Mouse (Mus musculus) lung, adult 2 months (tissue): ENCODE data around the gene Ckap5. TPM values are rescaled to one million over a fixed set of nuclear protein-coding genes. Genes with fewer than 3 reads are reported as not detected.
"Not testable (repeated sequence)": the region's sequence is repeated elsewhere in the genome, so short reads cannot be mapped to it uniquely, and the experiment has no call there.

Experiments used
- DNase-seq: peaks from one replicate; pipeline ENCODE4 v3.0.0; 2022
- H3K4me1 ChIP-seq: fragments of 200-500 bp; 2 replicates; pipeline ENCODE4 v1.6.1; 2011; ENCODE audit warnings: low read length; ENCODE audit not compliant: control insufficient read depth, insufficient read depth
- H3K4me3 ChIP-seq: fragments of 200-500 bp; replicated peaks from 2 replicates; pipeline ENCODE3; 2011; ENCODE audit warnings: low read depth, mild to moderate bottlenecking, control low read depth, low read length; ENCODE audit errors: extremely low read depth
- CTCF ChIP-seq: fragments of 200-500 bp; IDR thresholded peaks from 2 replicates; pipeline ENCODE4 v1.5.1; 2011; ENCODE audit warnings: mild to moderate bottlenecking, low read length, control low read depth; ENCODE audit not compliant: insufficient read depth
- POLR2A ChIP-seq: fragments of 200-500 bp; IDR thresholded peaks from 2 replicates; pipeline ENCODE4 v1.6.1; 2011; ENCODE audit warnings: low read depth, mild to moderate bottlenecking, control low read depth, low read length, borderline replicate concordance; ENCODE audit errors: extremely low read depth
- WGBS: fragments of 180-500 bp; shearing (Covaris S2); methylation state at CpG from one replicate; pipeline ENCODE4 v1.1.7; 2018; 5-methylcytosine and 5-hydroxymethylcytosine counted together
- polyA plus RNA-seq: library from polyadenylated mRNA; depleted of rRNA; stranded (reverse); fragments of >200 nt; gene quantifications from 2 replicates; pipeline ENCODE4 v1.2.3, GENCODE M21; 2012

Gene Ckap5
- polyA plus RNA-seq, 1 experiment, result 9.1 TPM

DNA sequence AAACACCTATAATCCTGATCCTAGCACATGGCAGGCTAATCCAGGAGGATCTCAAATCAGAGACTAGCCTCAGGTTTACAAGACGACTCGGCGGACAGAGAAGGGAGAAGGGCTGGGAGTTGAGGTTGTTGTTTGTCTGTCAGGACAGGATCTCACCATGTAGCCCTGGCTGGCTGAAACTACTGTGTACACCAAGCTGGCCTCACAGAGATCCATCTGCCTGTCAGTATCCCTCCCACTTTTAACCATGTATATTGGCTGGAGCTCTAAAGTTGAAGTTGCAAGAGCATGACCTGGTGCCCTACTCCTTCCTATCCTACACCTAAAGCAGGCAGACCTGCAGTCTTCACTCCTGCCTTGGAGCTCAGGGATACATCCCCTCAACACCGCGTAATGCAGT lies 95.8 kb downstream of the Ckap5 start:
- WGBS, result 92% methylated on average over 5 of the region's 5 CpGs
- H3K4me1 ChIP-seq, result no peaks in the 10 kb centered on the region

DNA sequence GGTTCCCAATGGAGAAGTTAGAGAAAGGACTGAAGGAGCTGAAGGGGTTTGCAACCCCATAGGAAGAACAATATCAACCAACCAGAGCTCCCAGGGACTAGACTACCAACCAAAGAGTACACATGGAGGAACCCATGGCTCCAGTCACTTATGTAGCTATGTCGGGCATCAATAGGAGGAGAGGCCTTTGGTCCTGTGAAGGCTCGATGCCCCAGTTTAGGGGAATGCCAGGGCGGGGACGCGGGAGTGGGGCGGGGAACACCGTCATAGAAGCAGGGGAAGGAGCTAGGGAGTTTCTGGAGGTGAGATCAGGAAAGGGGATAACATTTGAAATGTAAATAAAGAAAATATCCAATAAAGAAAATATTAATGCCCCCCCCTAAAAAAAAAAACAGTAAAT lies 96.8 kb downstream of the Ckap5 start:
- H3K4me3 ChIP-seq, H3K4me1 ChIP-seq, DNase-seq: not testable (repeated sequence)
- WGBS, result 90% methylated on average over 7 of the region's 7 CpGs

More for the DNA sequence above, 95.8 kb downstream of the Ckap5 start:
- H3K4me3 ChIP-seq, result no peak overlapping the region
- DNase-seq, result no peak
- TF ChIP-seq CTCF, result no peak
- no peak for TF ChIP-seq POLR2A

DNA sequence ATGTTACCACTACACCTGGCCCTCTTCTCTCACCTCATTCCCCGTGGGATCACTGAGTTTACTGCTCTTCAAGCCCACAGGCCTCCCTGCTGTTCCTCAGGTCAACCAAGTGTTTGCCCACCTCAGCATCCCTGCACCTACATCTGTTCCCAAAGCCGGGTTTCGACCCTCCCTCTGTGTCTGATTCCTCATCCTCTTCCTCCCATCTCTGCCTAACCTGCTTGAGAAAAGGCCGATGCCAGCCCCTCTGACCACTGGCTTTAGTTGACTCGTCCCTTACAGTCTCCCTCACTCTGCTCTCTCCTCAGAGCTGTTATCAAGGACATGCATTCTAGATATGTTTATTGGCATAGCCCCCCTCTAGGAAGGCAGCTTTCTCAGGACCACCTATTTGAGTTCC lies 100.9 kb downstream of the Ckap5 start:
- no peak for DNase-seq
- no peaks in the 10 kb centered on the region for H3K4me1 ChIP-seq
- no peak overlapping the region for H3K4me3 ChIP-seq
- WGBS, result 71% methylated on average over 5 of the region's 5 CpGs
- no peak for TF ChIP-seq CTCF
- no peak for TF ChIP-seq POLR2A

DNA sequence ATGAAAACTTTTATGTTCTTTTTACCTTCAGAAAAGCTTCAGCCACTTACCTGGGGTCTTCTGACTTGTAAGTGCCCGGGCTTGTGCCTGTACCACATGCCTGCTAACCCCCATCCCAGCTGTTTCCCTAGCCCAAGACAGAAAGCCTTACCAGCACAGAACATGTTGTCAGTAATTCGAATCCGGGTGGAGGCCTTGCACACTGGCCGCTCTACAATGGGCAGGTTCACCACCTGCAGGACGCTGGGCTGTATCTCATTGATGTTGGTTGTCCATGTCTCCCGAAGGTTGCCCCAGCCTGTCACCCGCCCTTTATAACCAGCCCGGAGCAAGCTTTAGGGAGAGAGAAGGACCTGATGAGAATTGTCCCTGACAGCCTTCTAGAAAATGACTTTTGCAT lies 101.6 kb downstream of the Ckap5 start:
- WGBS, result 89% methylated on average over 8 of the region's 8 CpGs
- Histone ChIP-seq H3K4me1 (no peaks in the 10 kb centered on the region), H3K4me3 (no peak overlapping the region)
- no peak for DNase-seq
- TF ChIP-seq POLR2A, result no peak
- no peak for TF ChIP-seq CTCF

DNA sequence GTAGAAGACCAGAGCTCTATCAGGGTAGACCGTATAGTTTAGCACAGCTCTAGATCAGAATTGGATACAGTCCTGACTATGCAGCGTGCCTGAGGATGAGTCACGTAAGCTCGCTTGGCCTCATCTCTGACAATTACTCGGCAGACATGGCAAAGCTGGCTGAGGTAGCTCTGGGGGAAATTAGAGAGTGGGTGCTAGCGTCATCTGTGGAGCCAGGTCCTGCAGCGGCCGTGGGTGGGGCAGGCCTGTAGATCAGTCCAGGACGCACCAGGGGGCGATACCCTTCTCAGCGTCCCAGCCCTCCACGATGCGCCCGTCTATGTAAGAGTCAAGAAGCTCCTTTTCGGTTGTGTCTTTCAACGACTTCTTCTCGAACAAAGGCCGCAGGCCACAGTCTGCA lies 103.1 kb downstream of the Ckap5 start:
- Histone ChIP-seq H3K4me1 (no peaks in the 10 kb centered on the region), H3K4me3 (no peak overlapping the region)
- no peak for DNase-seq
- TF ChIP-seq CTCF, result no peak
- no peak for TF ChIP-seq POLR2A
- 79% methylated on average over 18 of the region's 18 CpGs for WGBS

DNA sequence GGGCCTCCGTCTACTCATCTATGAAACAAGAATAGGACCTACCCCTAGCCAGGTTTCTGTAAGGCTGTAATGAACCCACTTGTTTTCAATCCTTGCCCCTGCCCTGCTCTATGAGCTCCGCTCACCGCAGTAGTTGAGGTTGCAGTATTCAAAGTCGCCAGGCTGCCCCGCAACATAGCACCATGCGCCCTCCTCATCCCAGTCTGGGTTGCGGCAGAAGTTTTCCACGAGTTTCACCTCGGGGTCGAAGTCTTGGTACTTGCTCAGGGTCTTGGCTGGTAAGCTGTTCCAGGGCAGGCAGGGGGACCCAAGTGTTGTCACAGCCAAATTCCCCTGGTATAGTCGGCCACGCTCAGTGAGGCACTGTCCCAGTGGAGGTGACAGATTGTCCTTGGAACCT lies 103.8 kb downstream of the Ckap5 start:
- Histone ChIP-seq H3K4me1 (no peaks in the 10 kb centered on the region), H3K4me3 (no peak overlapping the region)
- 88% methylated on average over 12 of the region's 12 CpGs for WGBS
- TF ChIP-seq POLR2A, result no peak
- TF ChIP-seq CTCF, result no peak
- DNase-seq, result no peak

DNA sequence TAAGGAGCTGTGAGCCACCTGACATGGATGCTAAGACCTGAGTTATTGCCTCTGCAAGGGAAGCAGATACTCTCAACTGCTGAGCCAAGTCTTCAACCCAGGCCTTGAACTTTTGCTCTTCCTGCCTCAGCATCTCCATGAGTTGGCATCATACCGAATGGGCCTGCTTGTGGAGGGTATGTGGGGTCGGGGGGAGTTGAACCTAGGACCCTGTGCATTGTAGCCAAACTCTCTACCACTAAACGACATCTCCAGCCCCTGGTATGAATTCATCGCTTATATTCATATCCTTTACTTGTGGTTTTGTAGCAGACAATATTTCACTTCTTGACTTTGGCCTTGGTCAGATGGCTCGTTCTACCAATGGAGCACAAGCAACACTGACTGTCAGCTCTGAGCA lies 105.3 kb downstream of the Ckap5 start:
- Histone ChIP-seq H3K4me1 (no peaks in the 10 kb centered on the region), H3K4me3 (no peak overlapping the region)
- 77% methylated on average over 5 of the region's 5 CpGs for WGBS
- TF ChIP-seq CTCF (no peak), POLR2A (no peak)
- no peak for DNase-seq

DNA sequence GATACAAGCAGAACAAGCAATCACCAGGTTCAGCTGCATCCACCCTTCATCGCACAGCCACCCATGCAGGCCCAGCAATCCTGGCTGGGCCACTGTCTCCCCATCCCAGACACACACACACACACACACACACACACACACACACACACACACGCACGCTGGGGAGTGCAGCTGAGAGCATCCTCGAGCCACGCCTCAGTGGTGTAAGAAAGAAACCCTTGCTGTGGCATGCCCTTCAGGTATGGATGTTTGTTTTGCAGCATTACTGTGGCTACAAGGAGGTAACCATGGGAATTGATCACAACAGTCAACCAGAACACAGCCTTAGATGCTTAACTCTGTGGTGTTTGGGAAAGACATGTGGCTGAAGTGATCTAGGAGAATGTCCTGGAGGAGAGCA lies 105.8 kb downstream of the Ckap5 start:
- WGBS, result 52% methylated on average over 5 of the region's 5 CpGs
- Histone ChIP-seq H3K4me1 (no peaks in the 10 kb centered on the region), H3K4me3 (no peak overlapping the region)
- no peak for DNase-seq
- TF ChIP-seq CTCF (no peak), POLR2A (no peak)

DNA sequence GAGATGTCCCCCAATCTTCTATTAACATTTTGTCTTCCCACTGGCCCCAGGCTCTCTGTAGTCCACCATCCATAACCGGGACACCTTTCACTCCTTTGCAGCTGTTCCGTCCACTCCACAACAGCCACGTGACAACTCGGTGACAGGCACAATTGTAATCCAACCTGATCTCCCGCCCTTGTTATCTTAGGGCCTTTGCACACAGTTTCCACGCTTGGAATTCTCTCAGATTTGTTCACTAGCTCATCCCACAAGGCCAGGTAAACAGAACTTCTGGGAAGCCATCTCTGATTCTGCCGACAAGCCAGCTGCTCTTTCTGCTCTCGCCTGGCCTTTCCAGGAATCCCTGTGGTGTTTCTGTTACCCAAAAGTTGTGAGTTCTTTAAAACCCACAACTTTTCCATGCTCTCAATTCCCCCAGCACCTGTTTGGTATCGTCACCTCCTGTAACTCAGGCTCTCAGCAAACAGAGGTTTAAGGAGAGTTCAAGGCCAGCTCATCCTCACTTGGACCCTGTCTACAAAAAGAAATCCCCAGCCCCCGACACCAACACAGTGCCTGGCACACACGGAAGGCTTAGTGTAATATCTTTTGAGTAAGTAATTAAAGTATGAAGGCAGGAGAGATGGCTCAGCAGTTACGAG lies 106.9 kb downstream of the Ckap5 start:
- 69% methylated on average over 12 of the region's 12 CpGs for WGBS
- Histone ChIP-seq H3K4me3 (no peak overlapping the region), H3K4me1 (no peaks in the 10 kb centered on the region)
- DNase-seq, result no peak
- TF ChIP-seq CTCF (no peak), POLR2A (no peak)

DNA sequence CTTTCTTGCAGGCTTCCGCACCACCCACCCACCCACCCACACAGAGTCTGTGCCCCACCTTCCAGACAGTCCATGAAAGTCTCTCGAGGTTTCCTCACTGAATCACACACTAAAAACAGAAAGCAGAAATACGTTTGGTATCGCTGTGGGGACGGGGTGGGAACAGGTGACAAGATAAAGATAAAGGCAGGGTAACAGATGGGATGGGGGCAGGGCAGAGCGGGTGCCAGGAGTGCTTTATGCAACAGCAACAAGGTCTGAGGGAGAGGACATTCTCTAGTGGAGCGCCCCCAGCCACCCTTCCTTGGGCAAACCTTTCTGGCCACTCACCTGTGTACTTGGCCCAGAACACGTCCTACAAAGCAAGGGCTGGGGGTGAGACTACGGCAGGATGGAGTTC lies 108.3 kb downstream of the Ckap5 start:
- H3K4me3 ChIP-seq, result no peak overlapping the region
- TF ChIP-seq CTCF (no peak), POLR2A (no peak)
- no peak for DNase-seq
- WGBS, result 79% methylated on average over 9 of the region's 9 CpGs
- H3K4me1 ChIP-seq, result no peaks in the 10 kb centered on the region

DNA sequence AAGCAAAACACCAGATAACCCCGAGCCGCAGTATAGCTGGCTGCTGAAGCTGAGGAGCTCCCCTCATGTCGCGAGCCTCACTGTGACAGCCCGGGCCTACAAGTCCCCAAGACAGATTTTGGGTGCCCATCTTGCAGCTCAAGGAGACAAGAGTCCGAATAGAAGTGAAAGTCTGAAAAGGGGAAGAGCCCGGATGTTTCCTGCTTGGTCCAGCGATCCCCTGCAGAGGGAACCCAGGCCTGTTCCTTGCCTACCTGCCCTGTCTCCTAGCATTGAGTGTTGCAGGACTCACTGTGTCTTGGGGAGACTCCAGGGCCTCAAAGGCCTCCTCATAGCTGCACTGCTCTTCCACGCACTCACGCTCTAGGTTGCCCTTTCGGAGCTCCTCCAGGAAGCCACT lies 108.9 kb downstream of the Ckap5 start:
- DNase-seq, result no peak
- TF ChIP-seq POLR2A (no peak), CTCF (no peak)
- WGBS, result 75% methylated on average over 11 of the region's 11 CpGs

More for the DNA sequence above, 108.9 kb downstream of the Ckap5 start:
- no peaks in the 10 kb centered on the region for H3K4me1 ChIP-seq
- no peak overlapping the region for H3K4me3 ChIP-seq
